Comparison of ENCODE assay signal across 10 mouse cellular contexts in genomic region chr12:101875107-101875506, GRCm38 (mm10). TPM values are rescaled to one million over a fixed set of nuclear protein-coding genes. Genes with fewer than 3 reads are reported as not detected.
DNase-seq lines count a peak whose midpoint lies in the region; ATAC-seq and TF ChIP-seq lines count a peak whose summit lies in the region.
"Had no signal": no experiment of that assay in that cellular context is flagged by ENCODE, and none has a peak within 500 bp of the region (broad histone marks: within the 10 kb centered on the region; RNA-seq: fewer than 3 reads in every experiment).

No protein-coding gene starts in this region.

- H3K9ac ChIP-seq in intestine, postnatal 0 days (ENCODE audit: low read depth, low read length), result no peak overlapping the region
- H3K9ac ChIP-seq in intestine, embryonic 15.5 days, result no peak overlapping the region
- no peak overlapping the region for H3K9ac ChIP-seq in MEL (ENCODE audit: control insufficient read depth, low read depth, low read length, poor library complexity, severe bottlenecking)
- no peak overlapping the region for H3K9ac ChIP-seq in hindbrain, postnatal 0 days (replicated peaks; ENCODE audit: low read length)
- H3K9ac ChIP-seq: midbrain, embryonic 12.5 days had no signal

- no peak overlapping the region for H3K27ac ChIP-seq in intestine, postnatal 0 days (ENCODE audit: low read depth, low read length)
- no peak overlapping the region for H3K27ac ChIP-seq in intestine, embryonic 15.5 days
- no peak overlapping the region for H3K27ac ChIP-seq in MEL (ENCODE audit: control insufficient read depth, low read depth, low read length)
- H3K27ac ChIP-seq in hindbrain, postnatal 0 days, result no peak overlapping the region
- no peak overlapping the region for H3K27ac ChIP-seq in midbrain, embryonic 10.5 days (replicated peaks)
- H3K27ac ChIP-seq: midbrain, embryonic 12.5 days had no signal

- TF ChIP-seq RAD21 in MEL (IDR thresholded peaks at IDR 0.05; ENCODE audit: low read depth, low read length), result peak; percentile 56

- H3K79me2 ChIP-seq in MEL (ENCODE audit: control insufficient read depth, insufficient read depth, low read length, poor library complexity), result no peaks in the 10 kb centered on the region; the same call in 1 of the 2 replicates

- intact Hi-C loops in heart, postnatal 25 days (cut with DNase I), result no loop called here

- H3K4me3 ChIP-seq in intestine, postnatal 0 days (ENCODE audit: low read depth, low read length), result no peak overlapping the region
- H3K4me3 ChIP-seq in intestine, embryonic 15.5 days (replicated peaks), result no peak overlapping the region
- H3K4me3 ChIP-seq in MEL (ENCODE audit: control insufficient read depth in 1 of 2, insufficient read depth in 1 of 2, low read depth in 2 of 2, low read length in 2 of 2), result no peak overlapping the region
- H3K4me3 ChIP-seq in hindbrain, postnatal 0 days (ENCODE audit: low read length), result no peak overlapping the region
- no peak overlapping the region for H3K4me3 ChIP-seq in midbrain, embryonic 10.5 days
- H3K4me3 ChIP-seq: midbrain, embryonic 12.5 days had no signal

- 38% methylated on average over 1 of the region's 1 CpGs for WGBS in intestine, postnatal 0 days
- WGBS in intestine, embryonic 15.5 days, result 63% methylated on average over 1 of the region's 1 CpGs
- 33% methylated on average over 1 of the region's 1 CpGs for WGBS in hindbrain, postnatal 0 days
- WGBS in midbrain, embryonic 10.5 days, result 83% methylated on average over 1 of the region's 1 CpGs

- H3K27me3 ChIP-seq in intestine, postnatal 0 days (replicated peaks; ENCODE audit: control insufficient read depth, insufficient read depth, low read length), result no peaks in the 10 kb centered on the region
- H3K27me3 ChIP-seq in intestine, embryonic 15.5 days (replicated peaks), result no peaks in the 10 kb centered on the region
- H3K27me3 ChIP-seq in MEL (ENCODE audit: control insufficient read depth in 1 of 2, insufficient read depth in 2 of 2, low read length in 2 of 2), result no peaks in the 10 kb centered on the region
- no peaks in the 10 kb centered on the region for H3K27me3 ChIP-seq in hindbrain, postnatal 0 days (ENCODE audit: insufficient read depth, low read length)
- H3K27me3 ChIP-seq in midbrain, embryonic 10.5 days (ENCODE audit: low read depth, poor library complexity, severe bottlenecking), result no peaks in the 10 kb centered on the region
- H3K27me3 ChIP-seq: midbrain, embryonic 12.5 days had no signal

- TF ChIP-seq EP300 in MEL (IDR thresholded peaks at IDR 0.05; ENCODE audit: low read depth in 1 of 2, low read length in 2 of 2), result no peak

- TF ChIP-seq CTCF in intestine, postnatal 0 days (IDR thresholded peaks at IDR 0.05; ENCODE audit: low read depth), result peak; percentile 66
- peak in 2 of 3 experiments; percentile 33 to 65; a peak in 3 of 6 replicates for TF ChIP-seq CTCF in MEL (IDR thresholded peaks at IDR 0.05 in 2 of 3, conservative IDR thresholded peaks at IDR 0.05 in 1 of 3; ENCODE audit: control insufficient read depth in 1 of 3, insufficient read depth in 1 of 3, low read depth in 2 of 3, low read length in 3 of 3, poor library complexity in 1 of 3, severe bottlenecking in 1 of 3)
- peak; percentile 61 for TF ChIP-seq CTCF in hindbrain, postnatal 0 days (IDR thresholded peaks at IDR 0.05; ENCODE audit: low read depth)

- no peaks in the 10 kb centered on the region for H3K9me3 ChIP-seq in intestine, postnatal 0 days (ENCODE audit: control insufficient read depth)
- H3K9me3 ChIP-seq in intestine, embryonic 15.5 days, result no peaks in the 10 kb centered on the region
- no peaks in the 10 kb centered on the region for H3K9me3 ChIP-seq in MEL (replicated peaks; ENCODE audit: insufficient read depth, low read length)
- no peaks in the 10 kb centered on the region for H3K9me3 ChIP-seq in hindbrain, postnatal 0 days (ENCODE audit: low read length)
- no peaks in the 10 kb centered on the region for H3K9me3 ChIP-seq in midbrain, embryonic 10.5 days (replicated peaks)
- H3K9me3 ChIP-seq: midbrain, embryonic 12.5 days had no signal

- no peak for ATAC-seq in intestine, postnatal 0 days
- ATAC-seq in intestine, embryonic 15.5 days, result no peak
- peak; percentile 76 for ATAC-seq in hindbrain, postnatal 0 days

- no peak for TF ChIP-seq POLR2A in MEL (IDR thresholded peaks at IDR 0.05; ENCODE audit: control insufficient read depth in 1 of 2, insufficient read depth in 1 of 2, low read depth in 1 of 2, low read length in 2 of 2, poor library complexity in 1 of 2)

- no peak overlapping the region for H3K4me2 ChIP-seq in intestine, postnatal 0 days (replicated peaks; ENCODE audit: low read depth)
- no peak overlapping the region for H3K4me2 ChIP-seq in intestine, embryonic 15.5 days (replicated peaks)
- no peak overlapping the region for H3K4me2 ChIP-seq in hindbrain, postnatal 0 days (ENCODE audit: low read depth, low read length)
- H3K4me2 ChIP-seq: midbrain, embryonic 12.5 days had no signal

- no peaks in the 10 kb centered on the region for H3K4me1 ChIP-seq in intestine, postnatal 0 days (replicated peaks; ENCODE audit: control insufficient read depth, insufficient read depth, low read length)
- H3K4me1 ChIP-seq in intestine, embryonic 15.5 days (replicated peaks), result no peaks in the 10 kb centered on the region
- no peaks in the 10 kb centered on the region for H3K4me1 ChIP-seq in MEL (ENCODE audit: control insufficient read depth in 1 of 2, insufficient read depth in 2 of 2, low read length in 2 of 2)
- H3K4me1 ChIP-seq in hindbrain, postnatal 0 days (ENCODE audit: insufficient read depth, low read length), result no peaks in the 10 kb centered on the region
- H3K4me1 ChIP-seq in midbrain, embryonic 10.5 days, result no peaks in the 10 kb centered on the region
- H3K4me1 ChIP-seq: midbrain, embryonic 12.5 days had no signal

- DNase-seq in A20 (ENCODE audit: low read depth, low spot score) (peak; percentile 38), MEL (ENCODE audit: low read depth, low spot score) (peak; percentile 61)
- peak; percentile 80 for DNase-seq in hindbrain, postnatal 0 days (ENCODE audit: low spot score)
- DNase-seq in heart, postnatal 25 days (ENCODE audit: low spot score), result no peak
- DNase-seq in midbrain, embryonic 10.5 days (ENCODE audit: low spot score), result no peak
- DNase-seq in right cerebral cortex, adult 18-20 months, result no peak
- DNase-seq: adrenal gland, postnatal 36 days had no signal

- H3K36me3 ChIP-seq in intestine, postnatal 0 days (ENCODE audit: control insufficient read depth, insufficient read depth), result peaks cover 25% of the 10 kb centered on the region
- peaks cover 6% of the 10 kb centered on the region; the same call in 1 of the 2 replicates for H3K36me3 ChIP-seq in intestine, embryonic 15.5 days
- peaks cover 0 to 21% of the 10 kb centered on the region in 2 experiments; a peak in 2 of 4 replicates for H3K36me3 ChIP-seq in MEL (ENCODE audit: control insufficient read depth in 1 of 2, insufficient read depth in 2 of 2, low read length in 2 of 2)
- H3K36me3 ChIP-seq in hindbrain, postnatal 0 days (ENCODE audit: insufficient read depth, low read length), result peaks cover 9% of the 10 kb centered on the region; the same call in 1 of the 2 replicates
- peaks cover 69% of the 10 kb centered on the region for H3K36me3 ChIP-seq in midbrain, embryonic 10.5 days

TF ChIP-seq in MEL, 35 proteins besides CTCF, POLR2A, EP300 and RAD21:
- TF ChIP-seq POLR2AphosphoS5 (IDR thresholded peaks at IDR 0.05; ENCODE audit: borderline replicate concordance, low read depth, low read length), result no peak
- TF ChIP-seq ZNF384 (IDR thresholded peaks at IDR 0.05; ENCODE audit: low read depth, low read length), result peak; percentile 93
- no peak for TF ChIP-seq GATA1 (IDR thresholded peaks at IDR 0.05; ENCODE audit: low read depth, low read length)
- TF ChIP-seq BHLHE40 (IDR thresholded peaks at IDR 0.05; ENCODE audit: borderline replicate concordance, low read depth, low read length), result no peak
- peak; percentile 57 for TF ChIP-seq SMC3 (IDR thresholded peaks at IDR 0.05; ENCODE audit: low read depth, low read length)

RNA-seq across cellular contexts. Expression of gene Trip11, which starts 38.0 kb away (rescaled TPM):
- polyA plus RNA-seq in intestine, postnatal 0 days (2015; fragmentation: Nextera tagmentation; extraction: Ambion mirVana), result 42.9 and 54.8 TPM in 2 replicates
- polyA plus RNA-seq in intestine, embryonic 15.5 days (2015; fragmentation: Nextera tagmentation; extraction: Ambion mirVana), result 29.5 and 31.2 TPM in 2 replicates
- total RNA-seq in MEL (2012; rRNA removed), result 9.8 and 10.4 TPM in 2 replicates
- 1 to 10 TPM in 1 of 2 experiments, not detected in 1; 7.6 TPM for polyA plus RNA-seq in MEL (2012; ENCODE audit: insufficient read depth in 1 of 2, insufficient read length in 2 of 2, low read depth in 1 of 2, low replicate concordance in 2 of 2, missing spikeins in 1 of 2)
- 11.1 and 16.7 TPM in 2 replicates for total RNA-seq in hindbrain, postnatal 0 days (2014; rRNA removed)
- 30.9 and 31.8 TPM in 2 replicates for polyA plus RNA-seq in hindbrain, postnatal 0 days (2015; fragmentation: Nextera tagmentation; extraction: Ambion mirVana)
- total RNA-seq in heart, postnatal 25 days (2021), result 10 to 100 TPM; 34.9 to 36.7 TPM
- polyA plus RNA-seq in midbrain, embryonic 10.5 days (2016; fragmentation: Nextera tagmentation; extraction: Ambion mirVana), result 16.0 and 17.0 TPM in 2 replicates

RNA-seq across cellular contexts. Expression of gene Fbln5, which starts 56.3 kb away (rescaled TPM):
- 38.1 and 39.0 TPM in 2 replicates for polyA plus RNA-seq in intestine, postnatal 0 days (2015; fragmentation: Nextera tagmentation; extraction: Ambion mirVana)
- 62.5 and 63.9 TPM in 2 replicates for polyA plus RNA-seq in intestine, embryonic 15.5 days (2015; fragmentation: Nextera tagmentation; extraction: Ambion mirVana)
- not detected in 2 replicates for total RNA-seq in MEL (2012; rRNA removed)
- not detected for polyA plus RNA-seq in MEL (2012; ENCODE audit: insufficient read depth in 1 of 2, insufficient read length in 2 of 2, low read depth in 1 of 2, low replicate concordance in 2 of 2, missing spikeins in 1 of 2)
- total RNA-seq in hindbrain, postnatal 0 days (2014; rRNA removed), result 7.8 and 16.8 TPM in 2 replicates
- polyA plus RNA-seq in hindbrain, postnatal 0 days (2015; fragmentation: Nextera tagmentation; extraction: Ambion mirVana), result 21.8 and 23.5 TPM in 2 replicates
- total RNA-seq in heart, postnatal 25 days (2021), result 10 to 100 TPM; 26.2 to 28.3 TPM
- polyA plus RNA-seq in midbrain, embryonic 10.5 days (2016; fragmentation: Nextera tagmentation; extraction: Ambion mirVana), result 11.4 and 13.9 TPM in 2 replicates

Comparison
In these comparisons a context has a peak if more than half of its experiments do, and no peak if none do; other contexts are left out.
1. DNase-seq: peak in A20 (single experiment), MEL (single experiment) and hindbrain, postnatal 0 days (single experiment); none in heart, postnatal 25 days (single experiment), midbrain, embryonic 10.5 days (single experiment) and right cerebral cortex, adult 18-20 months (single experiment).
2. RNA of gene Fbln5, which starts 56.3 kb away (polyA plus RNA-seq): 62.5 to 63.9 TPM in intestine, embryonic 15.5 days, 38.1 to 39.0 TPM in intestine, postnatal 0 days, 21.8 to 23.5 TPM in hindbrain, postnatal 0 days and 11.4 to 13.9 TPM in midbrain, embryonic 10.5 days; not detected in MEL; every median in the first group is over 10 times any median in the second.
3. Peak in every context shown above with its lines, with median percentiles within 50 percentile points of each other: CTCF ChIP-seq.